Mouse (Mus musculus) left cerebral cortex, adult 2 months (tissue): ENCODE results near the gene Tmem82. TPM values are rescaled to one million over a fixed set of nuclear protein-coding genes. Genes with fewer than 3 reads are reported as not detected.

ENCODE experiments used
- DNase-seq, 2 experiments: peaks; one replicate each; pipeline ENCODE4 v3.0.0; 2021 to 2022; ENCODE audit warnings: low spot score in 2 of 2, mixed read lengths in 1 of 2; ENCODE audit errors: extremely low spot score in 1 of 2
- H3K27ac ChIP-seq: fragments of 200-600 bp; 2 replicates; pipeline ENCODE4 v1.8.1; 2022
- H3K4me3 ChIP-seq: fragments of 200-600 bp; 2 replicates; pipeline ENCODE4 v1.8.1; 2022
- CTCF ChIP-seq: fragments of 200-600 bp; IDR thresholded peaks from 2 replicates; pipeline ENCODE4 v1.8.1; 2022; ENCODE audit warnings: antibody characterized with exemption, mild to moderate bottlenecking, moderate library complexity
- intact Hi-C: fragments of 180-260 bp; cut with DNase I; formaldehyde crosslinking; loops from one replicate; pipeline ENCODE4 v1.15.1; 2025
- total RNA-seq, 2 experiments: library from RNA; stranded (reverse); gene quantifications; 2 replicates each; pipeline ENCODE4 v1.2.3; 2021

The Tmem82 gene
- total RNA-seq, 2 experiments from 2014 or later, result 0.30 to 1.1 TPM

DNA sequence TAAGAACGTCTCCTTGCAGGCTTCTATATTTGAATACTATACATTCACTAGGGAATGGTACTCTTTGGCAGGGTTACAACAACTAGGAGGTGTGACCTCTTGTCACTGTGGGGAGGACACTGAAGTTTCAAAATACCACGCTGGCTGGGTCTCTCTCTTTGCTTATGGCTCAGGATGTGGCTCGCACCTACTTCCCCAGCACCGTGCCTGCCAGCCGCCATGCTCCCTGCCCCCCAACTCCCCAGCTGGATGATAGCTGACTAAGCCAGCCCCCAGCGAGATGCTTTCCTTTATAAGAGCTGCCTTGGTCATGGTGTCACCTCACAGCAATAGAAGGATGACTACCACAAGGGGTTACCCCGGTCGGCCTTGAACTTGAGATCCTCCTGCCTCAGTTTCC is 34.6 kb upstream of the Tmem82 start:
- TF ChIP-seq CTCF, result no peak
- no peak overlapping the region for H3K27ac ChIP-seq
- DNase-seq, result no peak
- no peak overlapping the region for H3K4me3 ChIP-seq
- intact Hi-C loops, result no loop called here

DNA sequence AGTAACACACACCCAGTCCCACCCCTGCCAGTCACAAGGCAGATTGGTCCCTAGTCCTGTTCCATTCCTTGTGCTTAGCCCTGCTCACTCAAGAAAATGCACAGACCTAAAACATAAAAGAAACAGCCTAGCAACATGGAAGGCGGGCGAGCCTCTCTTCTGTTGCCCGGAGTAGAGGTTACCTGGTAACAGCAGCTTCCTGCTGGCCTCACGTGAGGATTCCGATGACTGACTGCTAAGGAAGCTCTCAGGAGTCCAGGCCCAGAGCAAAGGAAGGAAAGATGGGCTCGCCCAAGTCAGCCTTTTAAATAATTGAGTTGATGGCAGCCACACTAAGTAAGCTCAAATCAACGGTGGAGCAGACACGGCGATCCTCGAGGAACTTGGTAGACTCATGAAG is 33.5 kb upstream of the Tmem82 start:
- no peak for TF ChIP-seq CTCF
- DNase-seq, result no peak
- Histone ChIP-seq H3K27ac (no peak overlapping the region; the same call in 1 of the 2 replicates), H3K4me3 (no peak overlapping the region)
- intact Hi-C loops, result no loop called here

DNA sequence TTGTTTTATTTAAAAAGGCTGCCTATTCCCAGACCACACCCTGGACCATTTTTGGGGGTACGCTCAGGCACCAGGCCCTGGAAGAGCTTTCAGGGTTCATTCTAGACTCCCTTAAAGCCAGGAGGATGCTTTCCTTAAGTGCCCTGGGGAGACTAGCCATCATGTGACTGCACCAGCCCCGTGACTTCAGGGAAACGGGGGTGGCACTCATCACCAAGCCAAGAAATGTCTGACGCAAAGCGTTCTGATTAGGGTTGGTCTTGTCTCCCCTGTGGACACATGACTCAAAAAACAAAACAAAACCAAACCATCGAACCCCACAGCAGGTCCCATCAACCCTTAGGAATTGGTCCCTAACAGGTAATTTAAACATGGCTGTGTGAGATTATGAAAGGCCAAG is 32.9 kb upstream of the Tmem82 start:
- intact Hi-C loops, result no loop called here
- no peak overlapping the region for H3K27ac ChIP-seq
- H3K4me3 ChIP-seq, result no peak overlapping the region
- no peak for TF ChIP-seq CTCF
- DNase-seq, result no peak

DNA sequence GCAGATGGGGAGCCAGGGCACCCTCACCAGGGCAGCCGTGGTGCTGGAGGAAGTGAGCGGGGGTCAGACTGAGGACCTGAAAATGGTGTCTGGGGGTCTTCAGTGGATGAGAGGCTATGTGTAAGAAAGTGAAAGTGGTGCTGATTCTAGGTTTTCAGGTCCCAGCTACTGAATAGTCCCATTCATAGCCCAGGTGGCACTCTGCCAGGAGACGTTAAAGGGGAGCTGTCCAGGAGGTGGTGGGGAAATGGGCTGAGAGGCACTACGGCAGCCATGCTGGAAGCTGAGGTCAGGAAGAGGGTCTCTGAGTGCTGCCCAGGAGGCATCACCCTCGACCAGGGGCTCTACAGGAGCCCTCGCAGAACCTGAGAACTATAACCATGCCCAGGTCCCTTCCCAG is 30.8 kb upstream of the Tmem82 start:
- Histone ChIP-seq H3K4me3 (no peak overlapping the region), H3K27ac (no peak overlapping the region; the same call in 1 of the 2 replicates)
- intact Hi-C loops, result no loop called here
- TF ChIP-seq CTCF, result no peak
- DNase-seq, result no peak

DNA sequence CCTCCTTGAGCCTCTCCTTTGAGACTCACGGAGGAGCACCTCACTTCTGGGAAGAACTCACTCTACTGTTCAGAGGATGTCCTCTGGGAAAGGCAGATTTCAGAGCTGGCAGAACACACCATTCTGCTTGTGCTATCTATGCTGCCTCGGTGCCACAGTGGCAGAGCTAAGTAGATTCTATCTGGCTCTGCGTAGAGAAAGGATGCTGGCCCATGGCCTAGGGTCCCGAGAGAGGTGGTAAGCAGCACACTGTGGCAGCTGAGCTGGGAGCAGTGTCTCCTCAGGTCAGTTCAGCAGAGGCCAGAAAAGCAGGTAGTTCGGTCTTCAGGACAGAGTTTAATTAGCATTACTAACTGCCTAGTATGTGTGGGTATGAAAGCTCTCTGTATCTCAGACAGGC is 29.8 kb upstream of the Tmem82 start:
- no peak for TF ChIP-seq CTCF
- H3K4me3 ChIP-seq, result no peak overlapping the region
- no peak for DNase-seq
- intact Hi-C loops, result no loop called here
- H3K27ac ChIP-seq, result no peak overlapping the region

DNA sequence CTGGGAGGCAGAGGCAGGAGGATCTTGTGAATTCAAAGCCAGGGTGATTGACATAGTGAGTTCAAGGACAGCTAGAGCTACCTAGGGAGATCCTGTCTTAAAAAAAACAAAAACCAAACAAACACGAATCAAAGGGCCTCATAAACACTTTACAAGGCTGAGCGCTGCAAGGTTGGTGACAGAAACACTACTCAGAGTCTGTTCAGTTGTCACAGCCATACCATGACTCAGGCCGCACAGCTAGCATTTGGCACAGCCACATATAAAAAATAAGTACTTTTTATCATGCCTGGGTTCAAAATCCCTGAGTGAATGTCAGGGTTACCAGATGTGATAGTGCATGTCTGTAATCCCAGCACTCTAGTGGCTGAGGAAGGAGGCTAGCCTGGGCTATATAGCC is 28.8 kb upstream of the Tmem82 start:
- intact Hi-C loops, result no loop called here
- TF ChIP-seq CTCF, result no peak
- Histone ChIP-seq H3K4me3 (no peak overlapping the region), H3K27ac (no peak overlapping the region)
- DNase-seq, result no peak

DNA sequence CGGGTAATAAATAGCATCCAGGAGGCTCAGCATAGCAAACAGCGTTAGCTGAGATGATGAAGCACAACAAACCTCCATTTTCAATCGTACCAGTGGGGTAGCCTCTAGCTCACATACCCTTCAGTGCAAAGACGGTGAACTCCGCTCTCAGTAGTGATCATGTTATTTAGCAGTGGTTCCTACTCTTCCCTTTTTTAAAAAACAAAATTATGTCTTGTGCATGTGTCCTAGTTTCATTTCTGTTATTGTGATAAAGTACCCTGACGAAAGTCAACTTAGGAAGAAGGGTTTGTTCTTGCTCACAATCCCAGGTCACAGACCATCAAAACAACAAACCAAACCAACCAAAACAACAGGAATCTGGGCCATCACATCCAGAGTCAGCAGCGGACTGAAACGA is 27.6 kb upstream of the Tmem82 start:
- Histone ChIP-seq H3K4me3 (no peak overlapping the region), H3K27ac (no peak overlapping the region)
- TF ChIP-seq CTCF, result no peak
- no peak for DNase-seq
- intact Hi-C loops, result no loop called here

DNA sequence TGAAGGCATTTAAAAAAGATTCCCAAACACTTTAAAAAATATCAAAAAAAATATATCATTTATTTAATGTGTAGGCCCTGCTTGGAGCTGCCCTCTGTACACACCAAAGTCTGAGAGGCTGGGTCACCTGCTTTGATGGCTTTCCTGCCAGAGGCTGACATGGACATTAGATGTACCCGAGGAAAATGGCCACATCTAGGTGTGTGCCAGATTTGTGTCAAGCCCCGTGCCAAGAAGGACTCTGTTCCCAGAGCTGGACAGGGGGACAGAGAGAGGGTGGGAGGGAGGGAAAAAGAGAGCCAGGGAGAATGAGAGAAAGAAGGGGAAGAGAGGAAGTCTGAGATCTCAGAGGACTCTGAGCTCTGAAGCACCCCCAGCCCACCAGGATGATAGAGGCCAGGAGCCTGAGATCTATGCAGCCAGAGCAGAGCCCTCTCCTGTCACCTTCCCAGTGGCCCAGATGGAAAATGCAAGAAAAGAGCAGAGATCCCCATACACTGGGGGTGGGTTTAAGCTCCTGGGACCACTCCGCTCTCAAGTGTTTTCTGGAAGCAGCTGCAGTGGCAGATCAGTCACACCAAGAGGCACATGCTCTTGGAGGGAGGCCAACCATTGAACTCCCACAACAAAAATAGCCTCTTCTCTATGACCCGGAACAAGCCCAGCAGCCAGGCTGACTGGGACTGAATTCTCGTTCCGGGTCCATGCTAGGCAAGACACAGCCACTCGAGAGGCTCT is 24.9 kb upstream of the Tmem82 start:
- intact Hi-C loops, result no loop called here
- DNase-seq, result peak in 1 of 2 experiments; percentile 45
- Histone ChIP-seq H3K4me3 (no peak overlapping the region), H3K27ac (peak overlapping the region; percentile 75)
- no peak for TF ChIP-seq CTCF

DNA sequence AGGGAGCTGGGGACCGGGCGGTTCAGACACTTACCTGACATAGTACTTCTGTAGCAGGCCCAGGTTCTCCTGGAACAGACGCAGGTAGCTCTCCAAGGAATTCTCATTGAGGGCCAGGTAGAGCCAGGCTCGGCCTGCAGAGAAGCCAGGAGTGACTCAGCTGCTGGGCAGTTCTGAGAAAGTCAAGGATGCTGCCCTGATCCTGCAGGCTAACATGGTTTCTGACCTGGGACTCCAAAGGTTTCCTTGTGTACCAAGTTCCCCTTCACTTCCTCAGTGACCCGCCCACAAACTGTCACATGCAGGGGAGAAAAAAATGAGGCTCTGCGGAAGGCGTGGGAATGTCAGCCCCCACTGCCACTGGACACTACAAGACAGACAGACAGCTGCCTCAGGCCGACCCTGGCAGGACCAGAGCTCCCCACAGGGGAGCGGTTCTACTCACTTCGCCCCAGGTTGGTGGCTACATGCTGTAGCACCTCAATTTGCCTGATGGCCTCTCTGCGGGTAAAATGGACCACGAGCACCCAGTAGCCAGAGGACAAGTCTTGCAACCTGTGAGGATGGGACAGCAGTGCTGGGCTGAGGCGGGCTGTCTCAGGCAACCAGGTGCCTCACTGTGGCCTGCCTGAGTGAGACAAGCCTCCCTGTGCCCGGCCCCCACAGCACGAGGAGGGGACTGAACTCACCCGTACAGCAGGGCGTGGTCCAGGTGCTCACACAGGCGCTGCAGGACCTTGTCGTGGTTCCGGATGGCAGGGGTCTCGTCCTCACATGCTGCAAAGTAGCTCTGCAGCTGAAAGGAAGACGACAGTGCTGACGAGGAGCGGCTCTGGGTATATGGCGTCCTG is 23.8 kb upstream of the Tmem82 start:
- Histone ChIP-seq H3K27ac (peak overlapping the region; percentile 41; the same call in 1 of the 2 replicates), H3K4me3 (no peak overlapping the region)
- intact Hi-C loops, result no loop called here
- no peak for DNase-seq
- no peak for TF ChIP-seq CTCF

DNA sequence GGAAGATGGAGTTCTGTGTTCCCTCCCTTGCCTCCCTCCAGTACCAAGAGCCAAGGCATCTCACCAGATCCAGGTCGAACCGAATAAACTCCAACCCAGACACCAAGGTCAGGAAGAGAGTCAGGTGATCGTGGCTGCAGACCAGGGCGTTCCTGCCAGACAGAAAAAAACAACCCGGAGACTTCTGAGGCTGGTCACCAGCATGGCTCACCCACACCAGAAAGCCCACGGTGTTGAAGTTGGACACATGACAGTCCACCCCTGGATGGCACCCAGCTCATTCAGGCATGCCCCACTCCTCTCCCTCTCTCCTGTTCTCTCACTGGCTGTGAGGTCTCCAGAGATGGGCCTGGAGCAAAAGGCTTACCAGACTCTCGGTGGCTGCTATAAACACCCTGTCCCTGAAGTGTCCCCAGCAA is 22.9 kb upstream of the Tmem82 start:
- intact Hi-C loops, result no loop called here
- DNase-seq, result no peak
- Histone ChIP-seq H3K27ac (peak overlapping the region; percentile 41; the same call in 1 of the 2 replicates), H3K4me3 (no peak overlapping the region)
- TF ChIP-seq CTCF, result no peak

DNA sequence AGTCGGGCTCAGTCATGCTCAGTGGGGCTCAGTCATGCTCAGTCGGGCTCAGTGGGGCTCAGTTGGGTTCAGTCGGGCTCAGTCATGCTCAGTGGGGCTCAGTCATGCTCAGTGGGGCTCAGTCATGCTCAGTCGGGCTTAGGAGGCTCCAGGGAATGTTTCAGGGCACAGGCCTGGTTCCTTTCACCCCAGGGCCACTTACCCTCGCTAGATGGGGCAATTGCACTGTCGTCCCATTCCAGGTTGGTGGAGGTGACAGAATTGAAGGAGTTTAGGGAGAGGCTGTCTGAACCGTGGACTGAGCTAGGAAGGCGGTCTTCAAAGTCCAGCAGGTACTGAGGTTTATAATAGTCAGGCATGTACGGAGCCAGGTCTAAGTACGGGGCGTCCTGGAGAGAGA is 21.0 kb upstream of the Tmem82 start:
- intact Hi-C loops, result no loop called here

DNA sequence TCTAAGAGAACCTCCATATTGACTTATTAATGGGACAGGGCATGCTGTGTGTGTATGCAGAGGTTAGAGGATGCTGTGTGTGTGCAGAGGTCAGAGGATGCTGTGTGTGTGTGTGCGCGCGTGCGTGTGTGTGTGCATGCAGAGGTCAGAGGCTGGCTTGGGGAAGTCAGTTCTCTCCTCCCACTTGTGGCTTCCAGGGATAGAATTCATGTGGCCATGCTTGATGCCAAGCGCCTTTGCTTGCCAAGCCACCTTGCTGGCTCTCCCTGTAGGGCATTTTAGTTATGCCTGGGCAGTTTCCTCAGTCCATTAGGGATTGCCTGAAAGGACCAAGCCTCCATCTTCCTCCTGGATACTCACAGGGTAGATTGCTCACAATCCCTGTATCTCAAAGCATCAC is 18.3 kb upstream of the Tmem82 start:
- Histone ChIP-seq H3K4me3 (no peak overlapping the region), H3K27ac (no peak overlapping the region)
- no peak for DNase-seq
- intact Hi-C loops, result no loop called here
- TF ChIP-seq CTCF, result no peak

More for the DNA sequence above, 21.0 kb upstream of the Tmem82 start:
- no peak for DNase-seq
- no peak overlapping the region for H3K4me3 ChIP-seq
- H3K27ac ChIP-seq, result no peak overlapping the region
- TF ChIP-seq CTCF, result no peak; the same call in 1 of the 2 replicates
